Mouse (Mus musculus) intestine, postnatal 0 days (tissue): ENCODE data around the gene Shroom1. TPM values are rescaled to one million over a fixed set of nuclear protein-coding genes. Genes with fewer than 3 reads are reported as not detected.

Experiments used
- ATAC-seq: fragments of 200-750 bp; cut with Nextera tagmentation; 2 replicates; pipeline ENCODE4 v1.8.0; 2017; ENCODE audit warnings: mild to moderate bottlenecking, moderate TSS enrichment, moderate library complexity
- H3K27ac ChIP-seq: fragments of 300-500 bp; sonication (generic); 2 replicates; pipeline ENCODE4 v1.5.1; 2014; ENCODE audit warnings: mild to moderate bottlenecking, low read depth, low read length, moderate library complexity
- H3K27me3 ChIP-seq: fragments of 300-500 bp; sonication (generic); replicated peaks from 2 replicates; pipeline ENCODE4 v1.6.1; 2014; ENCODE audit warnings: low read length, mixed read lengths; ENCODE audit not compliant: control insufficient read depth, insufficient read depth
- H3K36me3 ChIP-seq: fragments of 300-500 bp; sonication (generic); 2 replicates; pipeline ENCODE4 v1.6.1; 2014; ENCODE audit warnings: mild to moderate bottlenecking, moderate library complexity; ENCODE audit not compliant: control insufficient read depth, insufficient read depth
- H3K4me1 ChIP-seq: fragments of 300-500 bp; sonication (generic); replicated peaks from 2 replicates; pipeline ENCODE4 v1.6.1; 2014; ENCODE audit warnings: antibody characterized with exemption, low read length, mixed read lengths; ENCODE audit not compliant: control insufficient read depth, insufficient read depth
- H3K4me2 ChIP-seq: fragments of 300-500 bp; sonication (generic); replicated peaks from 2 replicates; pipeline ENCODE4 v1.6.1; 2014; ENCODE audit warnings: low read depth, mild to moderate bottlenecking, moderate library complexity
- H3K4me3 ChIP-seq: fragments of 300-500 bp; sonication (generic); 2 replicates; pipeline ENCODE4 v1.5.1; 2014; ENCODE audit warnings: low read depth, low read length
- H3K9ac ChIP-seq: fragments of 300-500 bp; sonication (generic); 2 replicates; pipeline ENCODE4 v1.6.1; 2014; ENCODE audit warnings: mild to moderate bottlenecking, low read depth, low read length
- H3K9me3 ChIP-seq: fragments of 300-500 bp; sonication (generic); 2 replicates; pipeline ENCODE4 v1.6.1; 2016; ENCODE audit warnings: mixed run types; ENCODE audit not compliant: control insufficient read depth
- CTCF ChIP-seq: sonication (generic); IDR thresholded peaks from 2 replicates; pipeline ENCODE4 v1.5.1; 2016; ENCODE audit warnings: low read depth, mild to moderate bottlenecking, control low read depth, antibody characterized with exemption, moderate library complexity
- WGBS: fragments of 180-500 bp; shearing (Covaris S2); extraction: QIAGEN DNeasy Blood & Tissue Kit; methylation state at CpG from one replicate; pipeline ENCODE4 v1.1.7; 2014; 5-methylcytosine and 5-hydroxymethylcytosine counted together
- polyA plus RNA-seq: library from polyadenylated mRNA; unstranded; fragments of >200 nt; fragmentation: Nextera tagmentation; extraction: Ambion mirVana; gene quantifications from 2 replicates; pipeline ENCODE4 v1.2.1, GENCODE M21; 2015

Shroom1 gene
- polyA plus RNA-seq, 1 experiment from 2014 or later: 3.7 TPM

DNA sequence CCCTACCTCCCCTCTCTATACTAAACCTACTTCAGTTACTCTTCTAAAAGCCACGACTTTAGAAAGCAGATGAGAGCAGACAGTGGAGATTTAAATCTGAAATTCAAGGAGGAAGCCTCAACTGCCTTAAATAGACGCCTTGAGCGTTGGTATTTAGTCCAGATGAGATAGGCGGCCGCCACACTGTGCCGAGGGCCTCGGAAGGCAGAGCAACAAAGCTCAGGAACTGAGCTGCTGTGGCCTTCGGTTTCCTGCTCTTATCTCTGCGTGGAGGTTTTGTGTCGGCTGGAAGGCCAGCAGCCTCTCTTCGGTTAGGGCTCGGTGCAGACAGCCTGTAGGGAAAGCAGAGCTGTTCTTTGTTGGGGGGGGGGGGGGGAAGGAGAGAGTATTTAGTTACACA, 15.1 kb upstream of the Shroom1 start:
- no peak for TF ChIP-seq CTCF
- H3K27me3 ChIP-seq: no peaks in the 10 kb centered on the region
- no peak overlapping the region; the same call in 1 of the 2 replicates for H3K27ac ChIP-seq
- ATAC-seq: no peak
- H3K4me1 ChIP-seq: no peaks in the 10 kb centered on the region
- no peak overlapping the region for H3K9ac ChIP-seq
- WGBS: 17% methylated on average over 12 of the region's 12 CpGs
- H3K36me3 ChIP-seq: no peaks in the 10 kb centered on the region
- 0 out of 2 replicates have a peak overlapping the region, but pooled peaks have one; percentile 17 for H3K4me2 ChIP-seq
- H3K9me3 ChIP-seq: no peaks in the 10 kb centered on the region
- no peak overlapping the region for H3K4me3 ChIP-seq

DNA sequence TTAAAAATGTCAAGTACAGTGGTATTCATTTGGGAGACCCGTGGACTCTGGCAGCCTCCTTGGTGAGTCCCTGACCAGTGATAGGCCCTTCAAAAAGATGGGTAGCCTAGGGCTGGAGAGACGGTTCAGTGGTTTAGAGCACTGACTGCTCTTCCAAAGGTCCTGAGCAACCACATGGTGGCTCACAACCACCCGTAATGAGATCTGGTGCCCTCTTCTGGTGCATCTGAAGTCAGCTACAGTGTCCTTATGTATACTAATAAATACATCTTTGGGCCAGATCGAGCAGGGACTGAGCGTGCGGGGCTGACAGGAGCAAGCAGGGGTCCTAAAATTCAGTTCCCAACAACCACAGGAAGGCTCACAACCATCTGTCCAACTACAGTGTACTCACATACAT, 13.1 kb upstream of the Shroom1 start:
- no peaks in the 10 kb centered on the region for H3K36me3 ChIP-seq
- no peaks in the 10 kb centered on the region for H3K27me3 ChIP-seq
- WGBS: 25% methylated on average over 6 of the region's 6 CpGs
- no peak overlapping the region for H3K27ac ChIP-seq
- H3K9me3 ChIP-seq: no peaks in the 10 kb centered on the region
- no peak overlapping the region for H3K4me3 ChIP-seq
- peak; percentile 87 for TF ChIP-seq CTCF
- H3K4me1 ChIP-seq: no peaks in the 10 kb centered on the region
- H3K9ac ChIP-seq: no peak overlapping the region
- H3K4me2 ChIP-seq: no peak overlapping the region
- 0 out of 2 replicates have a peak, but pooled peaks have one; percentile 18 for ATAC-seq

DNA sequence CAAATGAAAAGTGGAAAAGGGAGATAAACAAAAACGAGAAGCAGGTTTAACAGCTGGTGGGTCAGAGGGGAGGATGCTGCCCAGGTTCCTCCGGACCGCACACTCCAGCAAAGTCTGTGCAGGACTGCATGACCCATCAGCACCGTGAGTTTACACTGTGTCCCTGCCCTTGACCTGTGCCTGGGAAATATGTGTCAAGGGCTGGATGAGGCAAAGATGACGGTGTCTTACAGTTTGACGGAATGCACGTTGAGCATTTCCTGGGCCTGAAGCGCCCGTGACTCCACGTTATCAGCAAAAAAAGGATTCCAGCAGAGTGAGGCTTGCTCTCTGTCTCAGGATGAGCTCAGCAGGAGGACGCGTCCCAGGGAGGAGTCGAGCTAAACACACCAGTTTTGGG, 11.4 kb upstream of the Shroom1 start:
- H3K27me3 ChIP-seq: no peaks in the 10 kb centered on the region
- no peak overlapping the region for H3K4me3 ChIP-seq
- H3K27ac ChIP-seq: no peak overlapping the region
- 76% methylated on average over 13 of the region's 13 CpGs for WGBS
- no peak overlapping the region for H3K4me2 ChIP-seq
- no peaks in the 10 kb centered on the region for H3K4me1 ChIP-seq
- H3K9me3 ChIP-seq: no peaks in the 10 kb centered on the region
- no peak overlapping the region for H3K9ac ChIP-seq
- H3K36me3 ChIP-seq: no peaks in the 10 kb centered on the region
- no peak for TF ChIP-seq CTCF
- ATAC-seq: no peak

DNA sequence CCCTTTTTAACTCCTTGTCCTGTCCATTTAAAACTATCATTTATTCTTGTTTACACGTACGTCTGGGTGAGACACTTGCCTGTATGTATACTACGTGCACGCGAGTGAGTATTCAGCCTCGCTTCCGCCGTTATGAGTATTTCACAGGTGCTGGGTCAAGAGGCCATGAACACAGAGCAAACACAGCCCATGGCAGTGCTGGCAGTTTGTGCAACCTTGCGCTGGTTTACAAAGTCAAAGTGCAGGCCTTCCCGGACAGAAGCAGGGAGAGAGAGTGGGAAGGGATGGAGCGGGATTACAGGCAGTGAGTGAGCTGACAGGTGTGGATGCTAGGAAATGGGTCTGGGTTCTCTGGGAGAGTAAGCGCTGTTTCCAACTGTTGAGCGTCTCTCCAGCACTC, 10.8 kb upstream of the Shroom1 start:
- Histone ChIP-seq H3K4me2 (no peak overlapping the region), H3K9ac (no peak overlapping the region), H3K9me3 (no peaks in the 10 kb centered on the region), H3K27ac (no peak overlapping the region), H3K4me3 (no peak overlapping the region), H3K36me3 (no peaks in the 10 kb centered on the region), H3K4me1 (0 out of 2 replicates have a peak, but pooled peaks cover 3% of the 10 kb centered on the region), H3K27me3 (no peaks in the 10 kb centered on the region)
- no peak for ATAC-seq
- TF ChIP-seq CTCF: no peak
- WGBS: 72% methylated on average over 13 of the region's 13 CpGs

DNA sequence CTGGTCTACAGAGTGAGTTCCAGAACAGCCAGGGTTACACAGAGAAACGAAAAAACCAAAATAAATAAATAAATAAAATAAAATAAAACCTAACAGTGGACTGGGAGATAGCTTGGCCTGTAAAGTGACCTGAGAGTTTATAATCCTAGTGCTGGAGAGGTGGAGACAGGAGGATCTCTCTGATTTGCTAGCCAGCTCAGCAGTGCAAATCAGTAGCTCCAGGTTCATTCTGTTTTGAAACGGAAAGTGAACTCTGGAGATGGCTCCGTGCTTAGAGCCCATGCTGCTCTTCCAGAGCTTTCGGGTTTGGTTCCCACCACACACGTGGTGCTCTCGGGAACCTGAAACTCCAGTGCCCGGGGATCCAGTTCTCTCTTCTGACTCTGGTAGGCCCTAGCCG, 9.0 kb upstream of the Shroom1 start:
- Histone ChIP-seq H3K4me2 (no peak overlapping the region), H3K27ac (no peak overlapping the region), H3K27me3 (no peaks in the 10 kb centered on the region), H3K9me3 (no peaks in the 10 kb centered on the region), H3K36me3 (no peaks in the 10 kb centered on the region), H3K4me3 (no peak overlapping the region), H3K9ac (no peak overlapping the region), H3K4me1 (0 out of 2 replicates have a peak, but pooled peaks cover 4% of the 10 kb centered on the region)
- ATAC-seq: no peak
- no peak for TF ChIP-seq CTCF
- WGBS: 88% methylated on average over 8 of the region's 8 CpGs

DNA sequence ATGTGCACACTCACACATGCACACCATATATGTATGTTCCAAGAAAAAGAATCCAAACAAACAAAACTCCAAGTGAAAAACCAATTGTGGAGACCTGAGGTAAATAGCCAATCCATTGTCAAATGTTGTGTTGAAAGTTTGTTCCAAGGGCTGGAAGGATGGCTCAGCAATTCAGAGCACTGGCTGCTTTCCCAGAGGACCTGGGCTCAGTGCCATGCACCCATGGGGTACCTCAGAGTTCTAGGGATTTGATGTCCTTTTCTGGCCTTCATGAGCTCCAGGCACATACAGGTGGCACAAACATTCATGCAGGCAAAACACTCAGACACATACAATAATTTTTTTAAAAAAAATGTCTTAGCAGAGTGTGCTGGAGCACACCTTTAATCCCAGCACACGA, 8.5 kb upstream of the Shroom1 start:
- ATAC-seq: no peak
- Histone ChIP-seq H3K9ac (no peak overlapping the region), H3K4me1 (0 out of 2 replicates have a peak, but pooled peaks cover 4% of the 10 kb centered on the region), H3K36me3 (no peaks in the 10 kb centered on the region), H3K9me3 (no peaks in the 10 kb centered on the region), H3K4me2 (no peak overlapping the region), H3K4me3 (no peak overlapping the region), H3K27ac (no peak overlapping the region), H3K27me3 (no peaks in the 10 kb centered on the region)
- no peak for TF ChIP-seq CTCF
- WGBS: 76% methylated on average over 1 of the region's 1 CpGs
